Mouse (Mus musculus) liver, embryonic 12.5 days (tissue): ENCODE measurements at regions not wholly inside any gene's neighbourhood (a gene's known extent, or its start where the extent isn't known, plus 50 kb on each side); places are given as distances from the start of the nearest gene placed in this dataset.

ENCODE experiments used
- ATAC-seq: fragments of 200-750 bp; cut with Nextera tagmentation; 2 replicates; pipeline ENCODE4 v1.8.0; 2017; ENCODE audit warnings: moderate number of reproducible peaks, mild to moderate bottlenecking, moderate library complexity
- H3K27ac ChIP-seq: fragments of 300-500 bp; sonication (generic); 2 replicates; pipeline ENCODE4 v1.5.1; 2016; ENCODE audit warnings: mild to moderate bottlenecking
- H3K27me3 ChIP-seq: fragments of 300-500 bp; sonication (generic); replicated peaks from 2 replicates; pipeline ENCODE4 v1.6.1; 2016; ENCODE audit warnings: mild to moderate bottlenecking, moderate library complexity
- H3K36me3 ChIP-seq: fragments of 300-500 bp; sonication (generic); 2 replicates; pipeline ENCODE4 v1.6.1; 2016; ENCODE audit warnings: mild to moderate bottlenecking, moderate library complexity
- H3K4me1 ChIP-seq: fragments of 300-500 bp; sonication (generic); 2 replicates; pipeline ENCODE4 v1.6.1; 2016
- H3K4me2 ChIP-seq: fragments of 300-500 bp; sonication (generic); 2 replicates; pipeline ENCODE4 v1.6.1; 2016; ENCODE audit warnings: mild to moderate bottlenecking, moderate library complexity
- H3K4me3 ChIP-seq: fragments of 300-500 bp; sonication (generic); 2 replicates; pipeline ENCODE4 v1.5.1; 2016; ENCODE audit warnings: mild to moderate bottlenecking, moderate library complexity
- H3K9ac ChIP-seq: fragments of 300-500 bp; sonication (generic); 2 replicates; pipeline ENCODE4 v1.6.1; 2016; ENCODE audit warnings: mild to moderate bottlenecking, moderate library complexity
- H3K9me3 ChIP-seq: fragments of 300-500 bp; sonication (generic); replicated peaks from 2 replicates; pipeline ENCODE4 v1.6.1; 2016; ENCODE audit warnings: mild to moderate bottlenecking, moderate library complexity
- WGBS: fragments of 180-500 bp; shearing (Covaris S2); methylation state at CpG from one replicate; pipeline ENCODE4 v1.1.7; 2016; ENCODE audit not compliant: insufficient replicate concordance; 5-methylcytosine and 5-hydroxymethylcytosine counted together

DNA sequence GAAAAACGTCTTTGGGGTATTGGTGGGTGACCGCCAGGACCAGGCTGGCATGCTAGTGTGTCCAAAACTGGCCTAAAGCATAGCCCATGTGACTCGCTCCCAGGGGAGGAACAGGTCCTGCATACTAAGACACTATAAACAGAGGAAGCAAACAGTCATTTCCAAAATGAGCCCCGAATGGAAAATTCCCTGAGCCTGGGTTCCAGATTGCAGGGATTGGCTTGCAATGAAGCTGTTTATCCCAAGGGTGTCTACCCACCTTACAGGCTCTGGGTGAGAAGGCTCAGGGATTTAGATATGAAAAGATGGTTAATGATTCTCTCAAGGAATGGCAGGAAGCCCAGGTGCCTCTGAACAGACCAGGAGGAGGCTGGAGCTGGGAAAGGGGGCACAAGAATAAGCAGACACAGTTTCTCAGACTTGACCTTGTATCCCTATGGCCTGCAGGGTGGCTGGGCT lies 58.2 kb upstream of the Dock1 start:
- WGBS: 69% methylated on average over 4 of the region's 4 CpGs

GRCm38 (mm10) chr7:134619220-134619975 lies 51.1 kb upstream of the Dock1 start:
- H3K4me3 ChIP-seq: no peak overlapping the region
- no peak for ATAC-seq
- 53% methylated on average over 2 of the region's 2 CpGs for WGBS

More for the DNA sequence above, 58.2 kb upstream of the Dock1 start:
- H3K27ac ChIP-seq: no peak overlapping the region
- H3K36me3 ChIP-seq: no peaks in the 10 kb centered on the region
- H3K27me3 ChIP-seq: no peaks in the 10 kb centered on the region
- H3K4me1 ChIP-seq: no peaks in the 10 kb centered on the region
- no peak overlapping the region for H3K4me3 ChIP-seq
- H3K4me2 ChIP-seq: no peak overlapping the region
- no peaks in the 10 kb centered on the region for H3K9me3 ChIP-seq
- no peak for ATAC-seq
- H3K9ac ChIP-seq: no peak overlapping the region

GRCm38 (mm10) chr7:134620006-134620405 lies 50.4 kb upstream of the Dock1 start:
- H3K4me1 ChIP-seq: no peaks in the 10 kb centered on the region
- no peak overlapping the region for H3K4me3 ChIP-seq
- H3K36me3 ChIP-seq: no peaks in the 10 kb centered on the region
- no peaks in the 10 kb centered on the region for H3K27me3 ChIP-seq
- no peaks in the 10 kb centered on the region for H3K9me3 ChIP-seq
- H3K9ac ChIP-seq: no peak overlapping the region
- no peak overlapping the region for H3K4me2 ChIP-seq
- 70% methylated on average over 5 of the region's 5 CpGs for WGBS
- no peak overlapping the region for H3K27ac ChIP-seq
- no peak for ATAC-seq

More at GRCm38 (mm10) chr7:134619220-134619975, 51.1 kb upstream of the Dock1 start:
- no peak overlapping the region for H3K4me2 ChIP-seq
- H3K9me3 ChIP-seq: no peaks in the 10 kb centered on the region
- no peaks in the 10 kb centered on the region for H3K4me1 ChIP-seq
- H3K27me3 ChIP-seq: no peaks in the 10 kb centered on the region
- H3K36me3 ChIP-seq: no peaks in the 10 kb centered on the region
- no peak overlapping the region for H3K9ac ChIP-seq
- no peak overlapping the region for H3K27ac ChIP-seq
